ENCODE assay signal across 12 mouse cellular contexts in the genomic region with DNA sequence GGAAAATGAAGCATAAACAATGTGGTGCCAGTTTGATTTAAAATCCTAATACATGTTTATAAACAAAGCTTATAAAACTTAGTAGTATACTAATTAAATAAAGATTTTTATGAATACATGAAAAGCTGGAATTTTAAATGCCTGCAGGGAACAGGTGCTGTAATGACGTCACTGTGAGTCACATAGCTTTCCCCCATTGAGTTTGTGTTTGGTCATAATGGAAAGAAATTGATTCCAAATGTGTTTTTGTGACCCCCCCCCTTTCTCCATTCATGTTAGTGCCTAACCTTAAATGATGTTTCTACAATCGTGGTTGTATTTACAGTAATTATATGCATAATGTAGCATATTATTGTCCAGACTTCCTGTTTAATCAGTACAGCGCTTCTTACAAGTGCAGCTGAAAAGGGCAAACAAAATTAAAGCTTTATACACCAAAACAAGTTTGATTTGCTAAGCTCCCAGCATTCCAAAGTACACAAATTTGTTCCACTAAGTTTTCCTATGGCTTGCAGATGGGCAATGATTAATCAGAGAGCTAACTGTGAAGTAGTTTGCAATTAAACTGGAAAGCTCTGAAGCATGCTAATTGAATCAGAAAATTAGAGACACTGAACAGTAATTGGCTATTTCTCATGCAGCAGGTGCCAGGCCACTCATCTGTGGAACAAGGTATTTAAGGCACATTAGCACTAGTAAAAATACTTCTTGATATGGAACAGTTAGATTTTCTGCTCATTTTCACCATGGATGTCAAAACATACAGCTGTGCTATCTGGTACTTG.
DNase-seq lines count a peak whose midpoint lies in the region; ATAC-seq lines count a peak whose summit lies in the region.
"Had no signal": no experiment of that assay in that cellular context is flagged by ENCODE, and none has a peak within 500 bp of the region (broad histone marks: within the 10 kb centered on the region; RNA-seq: fewer than 3 reads in every experiment).

No protein-coding gene starts in this region.

- no peak overlapping the region for H3K4me2 ChIP-seq in hindbrain, embryonic 12.5 days (replicated peaks)
- H3K4me2 ChIP-seq in hindbrain, embryonic 14.5 days (replicated peaks), result no peak overlapping the region
- no peak overlapping the region for H3K4me2 ChIP-seq in midbrain, embryonic 12.5 days (replicated peaks)
- no peak overlapping the region for H3K4me2 ChIP-seq in forebrain, embryonic 16.5 days (ENCODE audit: low read length)
- H3K4me2 ChIP-seq in neural tube, embryonic 15.5 days, result no peak overlapping the region
- H3K4me2 ChIP-seq in heart, embryonic 12.5 days, result no peak overlapping the region
- H3K4me2 ChIP-seq: heart, embryonic 11.5 days had no signal

- no peaks in the 10 kb centered on the region for H3K9me3 ChIP-seq in hindbrain, embryonic 12.5 days (replicated peaks)
- no peaks in the 10 kb centered on the region for H3K9me3 ChIP-seq in hindbrain, embryonic 14.5 days (ENCODE audit: control insufficient read depth, low read length)
- H3K9me3 ChIP-seq in midbrain, embryonic 12.5 days, result no peaks in the 10 kb centered on the region
- H3K9me3 ChIP-seq in midbrain, embryonic 10.5 days (replicated peaks), result no peaks in the 10 kb centered on the region
- H3K9me3 ChIP-seq in forebrain, embryonic 16.5 days (ENCODE audit: control insufficient read depth, low read length), result no peaks in the 10 kb centered on the region
- H3K9me3 ChIP-seq in neural tube, embryonic 15.5 days (replicated peaks), result no peaks in the 10 kb centered on the region
- no peaks in the 10 kb centered on the region for H3K9me3 ChIP-seq in heart, embryonic 12.5 days (replicated peaks)

- H3K4me1 ChIP-seq in hindbrain, embryonic 12.5 days, result no peaks in the 10 kb centered on the region
- H3K4me1 ChIP-seq in hindbrain, embryonic 14.5 days (replicated peaks; ENCODE audit: control insufficient read depth, insufficient read depth, low read length), result peaks cover 4% of the 10 kb centered on the region; the same call in 1 of the 2 replicates
- peaks cover 8% of the 10 kb centered on the region; the same call in 1 of the 2 replicates for H3K4me1 ChIP-seq in midbrain, embryonic 12.5 days
- peaks cover 10% of the 10 kb centered on the region for H3K4me1 ChIP-seq in midbrain, embryonic 10.5 days
- H3K4me1 ChIP-seq in forebrain, embryonic 16.5 days (replicated peaks; ENCODE audit: control insufficient read depth, insufficient read depth, low read length), result peaks cover 6% of the 10 kb centered on the region
- peaks cover 10% of the 10 kb centered on the region for H3K4me1 ChIP-seq in neural tube, embryonic 15.5 days
- peaks cover 14% of the 10 kb centered on the region for H3K4me1 ChIP-seq in heart, embryonic 12.5 days (replicated peaks)

- H3K27ac ChIP-seq in hindbrain, embryonic 12.5 days, result no peak overlapping the region
- no peak overlapping the region for H3K27ac ChIP-seq in hindbrain, embryonic 14.5 days
- no peak overlapping the region for H3K27ac ChIP-seq in midbrain, embryonic 12.5 days (replicated peaks)
- H3K27ac ChIP-seq in midbrain, embryonic 10.5 days (replicated peaks), result no peak overlapping the region
- H3K27ac ChIP-seq in forebrain, embryonic 16.5 days (ENCODE audit: low read length), result no peak overlapping the region
- no peak overlapping the region for H3K27ac ChIP-seq in neural tube, embryonic 15.5 days (replicated peaks)
- no peak overlapping the region for H3K27ac ChIP-seq in heart, embryonic 12.5 days (ENCODE audit: poor library complexity, severe bottlenecking)

- DNase-seq in hindbrain, embryonic 14.5 days (ENCODE audit: low spot score), result no peak
- DNase-seq in midbrain, embryonic 10.5 days (ENCODE audit: low spot score), result no peak
- no peak for DNase-seq in spleen, postnatal 10 days (ENCODE audit: low spot score in 2 of 2)
- DNase-seq: adrenal gland, postnatal 10 days; lung, adult 18-20 months; thymus, adult 2 months had no signal

- no peaks in the 10 kb centered on the region for H3K27me3 ChIP-seq in hindbrain, embryonic 12.5 days
- no peaks in the 10 kb centered on the region for H3K27me3 ChIP-seq in hindbrain, embryonic 14.5 days (ENCODE audit: control insufficient read depth, insufficient read depth, low read length)
- no peaks in the 10 kb centered on the region for H3K27me3 ChIP-seq in midbrain, embryonic 12.5 days
- H3K27me3 ChIP-seq in midbrain, embryonic 10.5 days (ENCODE audit: low read depth, poor library complexity, severe bottlenecking), result no peaks in the 10 kb centered on the region
- no peaks in the 10 kb centered on the region for H3K27me3 ChIP-seq in forebrain, embryonic 16.5 days (replicated peaks; ENCODE audit: control insufficient read depth, insufficient read depth, low read length)
- H3K27me3 ChIP-seq in neural tube, embryonic 15.5 days (replicated peaks), result no peaks in the 10 kb centered on the region
- H3K27me3 ChIP-seq in heart, embryonic 12.5 days (replicated peaks), result no peaks in the 10 kb centered on the region

- H3K9ac ChIP-seq in hindbrain, embryonic 12.5 days, result no peak overlapping the region
- H3K9ac ChIP-seq in hindbrain, embryonic 14.5 days, result no peak overlapping the region
- no peak overlapping the region for H3K9ac ChIP-seq in midbrain, embryonic 12.5 days (replicated peaks)
- H3K9ac ChIP-seq in forebrain, embryonic 16.5 days (replicated peaks; ENCODE audit: low read depth, low read length), result no peak overlapping the region
- no peak overlapping the region for H3K9ac ChIP-seq in neural tube, embryonic 15.5 days (replicated peaks)
- no peak overlapping the region for H3K9ac ChIP-seq in heart, embryonic 12.5 days

- ATAC-seq in hindbrain, embryonic 12.5 days (ENCODE audit: low FRiP score), result peak; percentile 6; the same call in 1 of the 2 replicates
- ATAC-seq in hindbrain, embryonic 14.5 days (ENCODE audit: low FRiP score), result no peak; the same call in 1 of the 2 replicates
- ATAC-seq in midbrain, embryonic 12.5 days (ENCODE audit: low FRiP score, low read depth), result peak; percentile 39
- ATAC-seq in forebrain, embryonic 16.5 days, result peak; percentile 83
- peak; percentile 67; the same call in 1 of the 2 replicates for ATAC-seq in neural tube, embryonic 15.5 days (ENCODE audit: low FRiP score)
- ATAC-seq in heart, embryonic 12.5 days (ENCODE audit: insufficient number of reproducible peaks, low FRiP score), result no peak

- H3K4me3 ChIP-seq in hindbrain, embryonic 12.5 days, result no peak overlapping the region
- H3K4me3 ChIP-seq in hindbrain, embryonic 14.5 days (replicated peaks; ENCODE audit: low read length), result no peak overlapping the region
- H3K4me3 ChIP-seq in midbrain, embryonic 12.5 days, result no peak overlapping the region
- no peak overlapping the region for H3K4me3 ChIP-seq in midbrain, embryonic 10.5 days
- no peak overlapping the region for H3K4me3 ChIP-seq in forebrain, embryonic 16.5 days (replicated peaks; ENCODE audit: low read length)
- H3K4me3 ChIP-seq in neural tube, embryonic 15.5 days (replicated peaks), result no peak overlapping the region
- H3K4me3 ChIP-seq in heart, embryonic 12.5 days, result no peak overlapping the region

- WGBS in hindbrain, embryonic 12.5 days, result 59% methylated on average over 3 of the region's 3 CpGs
- 49% methylated on average over 3 of the region's 3 CpGs for WGBS in hindbrain, embryonic 14.5 days
- 75% methylated on average over 3 of the region's 3 CpGs for WGBS in midbrain, embryonic 12.5 days
- WGBS in midbrain, embryonic 10.5 days, result 79% methylated on average over 3 of the region's 3 CpGs
- 9% methylated on average over 3 of the region's 3 CpGs for WGBS in forebrain, embryonic 16.5 days
- 45% methylated on average over 3 of the region's 3 CpGs for WGBS in neural tube, embryonic 15.5 days
- WGBS in heart, embryonic 12.5 days, result 71% methylated on average over 3 of the region's 3 CpGs

- H3K36me3 ChIP-seq in hindbrain, embryonic 12.5 days, result no peaks in the 10 kb centered on the region
- H3K36me3 ChIP-seq in hindbrain, embryonic 14.5 days (replicated peaks; ENCODE audit: control insufficient read depth, insufficient read depth), result no peaks in the 10 kb centered on the region
- H3K36me3 ChIP-seq in midbrain, embryonic 12.5 days, result no peaks in the 10 kb centered on the region
- no peaks in the 10 kb centered on the region for H3K36me3 ChIP-seq in midbrain, embryonic 10.5 days
- H3K36me3 ChIP-seq in forebrain, embryonic 16.5 days (ENCODE audit: control insufficient read depth, insufficient read depth), result no peaks in the 10 kb centered on the region
- H3K36me3 ChIP-seq in neural tube, embryonic 15.5 days, result no peaks in the 10 kb centered on the region
- no peaks in the 10 kb centered on the region for H3K36me3 ChIP-seq in heart, embryonic 12.5 days

Comparison
In these comparisons a context has a peak if more than half of its experiments do, and no peak if none do; other contexts are left out.
1. ATAC-seq: peak in hindbrain, embryonic 12.5 days (single experiment), midbrain, embryonic 12.5 days (single experiment), forebrain, embryonic 16.5 days (single experiment) and neural tube, embryonic 15.5 days (single experiment); none in hindbrain, embryonic 14.5 days (single experiment) and heart, embryonic 12.5 days (single experiment).